Comparison of ENCODE assay signal across 10 mouse cellular contexts in the genomic region with DNA sequence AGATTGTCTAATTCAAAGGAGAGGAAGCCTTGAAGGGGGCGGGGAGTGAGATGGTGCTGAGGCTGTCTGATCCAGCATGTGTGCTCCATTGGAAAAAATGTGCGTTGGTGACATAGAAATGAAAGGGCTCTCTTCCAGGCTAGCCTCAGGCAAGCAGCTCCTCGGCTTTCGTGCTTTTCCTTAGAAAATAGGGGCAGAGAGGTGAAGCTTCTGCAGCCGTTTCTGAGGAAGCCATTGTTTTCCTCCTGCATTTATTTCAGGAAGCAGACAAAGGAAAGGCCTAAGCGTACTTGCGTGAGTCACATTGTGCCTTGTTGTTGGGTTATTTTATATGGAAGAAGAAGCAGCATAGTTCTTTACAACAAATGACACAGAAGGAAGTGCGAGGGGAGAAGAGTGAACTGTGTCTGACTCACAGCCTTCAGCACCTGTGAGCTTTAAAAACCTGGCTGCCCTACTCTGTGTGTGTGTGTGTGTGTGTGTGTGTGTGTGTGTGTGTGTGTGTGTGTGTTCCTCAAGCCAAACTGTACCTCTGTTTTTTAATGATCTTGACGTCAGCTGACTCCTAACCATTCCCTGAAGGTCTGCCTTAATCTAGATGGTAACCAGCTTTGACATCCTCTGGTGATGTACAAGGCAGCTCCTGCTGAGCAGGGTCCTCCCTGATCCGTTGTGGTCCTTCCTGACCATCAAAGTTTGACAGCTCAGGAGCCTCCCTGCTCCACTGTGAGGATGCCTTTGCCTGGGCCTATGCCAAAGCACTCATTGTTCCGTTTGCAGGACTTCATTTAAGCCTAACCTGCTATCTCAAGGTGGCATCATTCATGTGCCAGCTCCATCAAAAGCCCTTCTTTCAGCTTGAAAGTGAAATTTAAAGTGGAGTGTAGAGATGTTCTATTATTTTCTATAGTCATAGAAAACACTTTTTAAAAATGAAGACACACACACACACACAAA.
DNase-seq lines count a peak whose midpoint lies in the region; ATAC-seq and TF ChIP-seq lines count a peak whose summit lies in the region.
"Had no signal": no experiment of that assay in that cellular context is flagged by ENCODE, and none has a peak within 500 bp of the region (broad histone marks: within the 10 kb centered on the region; RNA-seq: fewer than 3 reads in every experiment).

No protein-coding gene starts in this region.

- H3K4me2 ChIP-seq in lung, embryonic 14.5 days: no peak overlapping the region
- H3K4me2 ChIP-seq in midbrain, embryonic 16.5 days (ENCODE audit: low read length): no peak overlapping the region; the same call in 1 of the 2 replicates
- H3K4me2 ChIP-seq: heart, embryonic 15.5 days had no signal

- peak overlapping the region; percentile 48; the same call in 1 of the 2 replicates for H3K27ac ChIP-seq in lung, embryonic 14.5 days (ENCODE audit: low read depth)
- peak overlapping the region; percentile 82 for H3K27ac ChIP-seq in hindbrain, embryonic 10.5 days
- peak overlapping the region; percentile 65 for H3K27ac ChIP-seq in midbrain, embryonic 16.5 days (ENCODE audit: low read length)
- H3K27ac ChIP-seq: heart, embryonic 15.5 days had no signal

- no peak overlapping the region for H3K9ac ChIP-seq in lung, embryonic 14.5 days
- H3K9ac ChIP-seq in midbrain, embryonic 16.5 days (ENCODE audit: low read depth, low read length): no peak overlapping the region
- H3K9ac ChIP-seq: heart, embryonic 15.5 days; liver, postnatal 0 days had no signal

- 53% methylated on average over 11 of the region's 11 CpGs for WGBS in lung, embryonic 14.5 days
- WGBS in hindbrain, embryonic 10.5 days: 36% methylated on average over 11 of the region's 11 CpGs
- WGBS in midbrain, embryonic 16.5 days: 16% methylated on average over 11 of the region's 11 CpGs

- peak; percentile 15 for DNase-seq in lung, embryonic 14.5 days
- DNase-seq in lung, adult 18-20 months: no peak
- DNase-seq in embryo, embryonic 10 days (ENCODE audit: low spot score): peak; percentile 21
- DNase-seq in hindbrain, embryonic 10.5 days (ENCODE audit: low spot score): peak; percentile 32
- no peak for DNase-seq in urinary bladder, postnatal 4 days (ENCODE audit: low spot score in 2 of 2)
- no peak for DNase-seq in urinary bladder, postnatal 36 days (ENCODE audit: low spot score in 2 of 2)
- DNase-seq: liver, postnatal 0 days had no signal

- TF ChIP-seq CTCF in lung, embryonic 14.5 days (IDR thresholded peaks at IDR 0.05; ENCODE audit: low read depth): no peak

- H3K9me3 ChIP-seq in lung, embryonic 14.5 days (ENCODE audit: low read depth, low read length): no peaks in the 10 kb centered on the region
- H3K9me3 ChIP-seq in hindbrain, embryonic 10.5 days: peaks cover 4% of the 10 kb centered on the region; the same call in 1 of the 2 replicates
- H3K9me3 ChIP-seq in midbrain, embryonic 16.5 days (replicated peaks; ENCODE audit: control insufficient read depth, low read length, poor library complexity, severe bottlenecking): no peaks in the 10 kb centered on the region
- H3K9me3 ChIP-seq: heart, embryonic 15.5 days had no signal

- no peaks in the 10 kb centered on the region for H3K4me1 ChIP-seq in lung, embryonic 14.5 days (ENCODE audit: insufficient read depth)
- H3K4me1 ChIP-seq in hindbrain, embryonic 10.5 days (replicated peaks): peaks cover 15% of the 10 kb centered on the region
- peaks cover 19% of the 10 kb centered on the region for H3K4me1 ChIP-seq in midbrain, embryonic 16.5 days (ENCODE audit: control insufficient read depth, insufficient read depth, low read length)
- H3K4me1 ChIP-seq: heart, embryonic 15.5 days had no signal

- H3K4me3 ChIP-seq in lung, embryonic 14.5 days (ENCODE audit: low read depth, low read length): no peak overlapping the region
- H3K4me3 ChIP-seq in hindbrain, embryonic 10.5 days: no peak overlapping the region
- no peak overlapping the region for H3K4me3 ChIP-seq in midbrain, embryonic 16.5 days (ENCODE audit: low read depth, low read length)
- H3K4me3 ChIP-seq: heart, embryonic 15.5 days had no signal

- no peaks in the 10 kb centered on the region for H3K36me3 ChIP-seq in lung, embryonic 14.5 days (ENCODE audit: insufficient read depth)
- no peaks in the 10 kb centered on the region for H3K36me3 ChIP-seq in hindbrain, embryonic 10.5 days
- no peaks in the 10 kb centered on the region for H3K36me3 ChIP-seq in midbrain, embryonic 16.5 days (ENCODE audit: control insufficient read depth, insufficient read depth, low read length)
- H3K36me3 ChIP-seq: heart, embryonic 15.5 days had no signal

- no peak for ATAC-seq in lung, embryonic 14.5 days (ENCODE audit: insufficient read depth)
- peak; percentile 39; the same call in 1 of the 2 replicates for ATAC-seq in midbrain, embryonic 16.5 days
- no peak for ATAC-seq in megakaryocyte, adult 5-6 weeks (ENCODE audit: poor library complexity, severe bottlenecking)
- ATAC-seq: liver, postnatal 0 days had no signal

- no peaks in the 10 kb centered on the region for H3K27me3 ChIP-seq in lung, embryonic 14.5 days (ENCODE audit: insufficient read depth, low read length)
- H3K27me3 ChIP-seq in hindbrain, embryonic 10.5 days (ENCODE audit: insufficient read depth, poor library complexity, severe bottlenecking): no peaks in the 10 kb centered on the region
- H3K27me3 ChIP-seq in midbrain, embryonic 16.5 days (ENCODE audit: control insufficient read depth, insufficient read depth, low read depth, low read length): no peaks in the 10 kb centered on the region
- H3K27me3 ChIP-seq: heart, embryonic 15.5 days had no signal

Comparison
In these comparisons a context has a peak if more than half of its experiments do, and no peak if none do; other contexts are left out.
1. DNase-seq: peak in lung, embryonic 14.5 days (single experiment), embryo, embryonic 10 days (single experiment) and hindbrain, embryonic 10.5 days (single experiment); none in lung, adult 18-20 months (0 of 2), urinary bladder, postnatal 4 days (0 of 2) and urinary bladder, postnatal 36 days (0 of 2).
2. Peak in every context shown above with its lines, with median percentiles within 50 percentile points of each other: H3K27ac ChIP-seq.